Mouse (Mus musculus) bone marrow, adult 2 months (tissue): Measurements from ENCODE around the gene Cul4a. TPM values are rescaled to one million over a fixed set of nuclear protein-coding genes. Genes with fewer than 3 reads are reported as not detected.
A peak's percentile ranks its signal among the peaks of the same experiment; 100 is the strongest.

Source experiments
- H3K27ac ChIP-seq: fragments of 200-500 bp; 2 replicates; pipeline ENCODE4 v1.5.1; 2012; ENCODE audit warnings: low read depth, mild to moderate bottlenecking, control low read depth, inconsistent platforms, low read length; ENCODE audit not compliant: control insufficient read depth, poor library complexity, insufficient read depth
- H3K4me1 ChIP-seq: fragments of 200-500 bp; 2 replicates; pipeline ENCODE4 v1.6.1; 2011; ENCODE audit warnings: low read length; ENCODE audit not compliant: control insufficient read depth, insufficient read depth
- H3K4me3 ChIP-seq: fragments of 200-500 bp; replicated peaks from 2 replicates; pipeline ENCODE3; 2011; ENCODE audit warnings: mild to moderate bottlenecking, low read depth, low read length, control low read depth; ENCODE audit not compliant: control insufficient read depth
- CTCF ChIP-seq: fragments of 200-500 bp; IDR thresholded peaks from 2 replicates; pipeline ENCODE4 v1.5.1; 2011; ENCODE audit warnings: low read length, control low read depth; ENCODE audit not compliant: control insufficient read depth, insufficient read depth
- POLR2A ChIP-seq: fragments of 200-500 bp; IDR thresholded peaks from 2 replicates; pipeline ENCODE4 v1.6.1; 2011; ENCODE audit warnings: low read depth, mild to moderate bottlenecking, control low read depth, low read length, borderline replicate concordance; ENCODE audit not compliant: control insufficient read depth
- WGBS: fragments of 180-500 bp; shearing (Covaris S2); methylation state at CpG from one replicate; pipeline ENCODE4 v1.1.7; 2018; 5-methylcytosine and 5-hydroxymethylcytosine counted together
- polyA plus RNA-seq: library from polyadenylated mRNA; stranded (reverse); fragments of >200 nt; gene quantifications from 2 replicates; pipeline ENCODE4 v1.2.4, GENCODE M21; 2011; ENCODE audit warnings: low replicate concordance; ENCODE audit not compliant: missing spikeins, insufficient read depth, insufficient read length

Cul4a gene
- polyA plus RNA-seq, 1 experiment = 54.9 TPM

DNA sequence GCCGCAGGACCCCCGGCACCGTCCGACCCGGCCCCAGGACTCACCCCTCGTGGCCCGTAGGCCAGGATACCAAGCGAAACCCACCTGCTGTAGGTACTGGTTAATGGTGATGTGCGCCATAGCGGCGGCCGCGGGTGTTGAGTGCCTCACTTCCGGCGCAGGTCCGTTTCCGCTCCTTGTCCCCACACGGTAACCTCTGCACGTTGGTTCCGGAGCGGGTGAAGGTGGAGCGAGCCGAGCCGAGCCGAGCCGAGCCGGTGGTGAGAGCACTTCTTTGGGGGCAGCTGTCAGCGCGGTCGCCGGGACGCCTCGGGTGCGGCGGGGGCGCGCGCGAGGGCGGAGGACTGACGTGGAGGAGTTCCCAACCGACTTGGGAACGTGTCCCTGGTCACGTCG lies 732 bp upstream of the Cul4a start:
- no peak for TF ChIP-seq CTCF
- TF ChIP-seq POLR2A = peak; percentile 78; the same call in 1 of the 2 replicates
- Histone ChIP-seq H3K27ac (peak overlapping the region; percentile 95), H3K4me1 (no peaks in the 10 kb centered on the region; the same call in 1 of the 2 replicates), H3K4me3 (peak overlapping the region; percentile 97)
- under 1% methylated on average over 43 of the region's 45 CpGs for WGBS

DNA sequence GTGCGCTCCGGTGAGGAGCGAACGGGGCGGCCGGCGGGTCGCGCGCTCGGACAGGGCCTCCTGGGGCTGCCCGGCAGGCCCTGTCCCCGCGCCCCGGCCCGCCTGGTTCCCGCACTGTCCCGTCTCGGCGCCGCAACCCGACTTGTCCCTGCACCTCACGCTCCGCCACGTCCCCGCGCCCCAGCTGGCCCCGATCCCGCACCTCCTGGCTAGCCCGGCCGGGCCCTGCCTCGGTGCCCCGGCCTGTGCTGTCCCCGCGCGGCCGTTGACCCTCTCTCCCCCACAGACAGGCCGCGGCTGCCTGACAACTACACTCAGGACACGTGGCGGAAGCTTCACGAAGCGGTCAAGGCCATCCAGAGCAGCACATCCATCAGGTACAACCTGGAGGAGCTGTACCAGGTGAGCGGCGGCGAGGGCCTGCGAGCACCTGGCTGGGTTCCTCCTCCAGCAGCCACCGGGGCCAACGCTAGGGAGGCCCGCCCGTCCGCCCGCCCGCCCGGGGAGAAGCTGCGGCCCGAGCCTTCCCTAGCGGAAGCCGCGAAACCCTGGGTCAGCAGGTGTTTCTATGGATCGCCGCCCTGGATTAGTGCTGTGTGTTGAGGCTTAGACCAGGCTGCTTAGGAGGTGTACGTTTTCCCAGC lies 609 bp downstream of the Cul4a start:
- Histone ChIP-seq H3K4me1 (no peaks in the 10 kb centered on the region; the same call in 1 of the 2 replicates), H3K27ac (peak overlapping the region; percentile 91), H3K4me3 (peak overlapping the region; percentile 97)
- 2% methylated on average over 63 of the region's 63 CpGs for WGBS
- no peak for TF ChIP-seq CTCF
- peak; percentile 16; the same call in 1 of the 2 replicates for TF ChIP-seq POLR2A

DNA sequence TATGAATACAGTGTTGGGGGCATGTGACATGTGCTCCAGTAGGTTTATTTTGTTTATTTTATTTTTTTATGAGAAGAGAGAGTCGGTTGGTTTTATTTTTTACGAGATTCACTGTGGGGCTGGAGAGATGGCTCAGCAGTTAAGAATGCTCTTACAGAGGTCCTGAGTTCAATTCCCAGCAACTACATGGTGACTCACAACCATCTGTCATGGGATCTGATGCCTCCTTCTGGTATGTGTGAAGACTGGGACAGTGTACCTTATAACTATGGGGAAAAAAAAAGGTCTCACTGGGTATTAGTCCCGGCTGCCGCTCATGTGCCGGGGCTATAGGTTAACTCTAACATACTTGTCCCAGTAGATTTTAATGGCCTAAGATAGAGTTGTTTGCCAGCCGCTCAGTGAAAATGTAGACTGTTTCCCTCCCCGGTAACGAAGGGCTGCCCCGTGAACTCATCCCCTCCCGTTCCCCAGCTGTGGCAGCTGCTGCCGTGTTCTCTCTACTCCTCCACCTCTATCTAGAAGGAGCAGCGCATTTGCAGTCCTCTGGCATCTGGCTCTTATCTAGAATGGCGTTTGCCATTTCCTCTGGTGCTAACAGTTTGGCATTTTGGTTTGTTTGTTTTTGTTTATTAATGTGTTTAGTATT lies 2.7 kb downstream of the Cul4a start:
- H3K4me1 ChIP-seq = no peaks in the 10 kb centered on the region; the same call in 1 of the 2 replicates
- WGBS = 65% methylated on average over 13 of the region's 13 CpGs
- peak overlapping the region; percentile 85 for H3K27ac ChIP-seq
- peak overlapping the region; percentile 36 for H3K4me3 ChIP-seq
- TF ChIP-seq CTCF (no peak), POLR2A (peak; percentile 83)

GRCm38 (mm10) chr8:13108967-13109366 lies 3.5 kb downstream of the Cul4a start:
- Histone ChIP-seq H3K4me3 (peak overlapping the region; percentile 1), H3K4me1 (no peaks in the 10 kb centered on the region; the same call in 1 of the 2 replicates)

GRCm38 (mm10) chr8:13109416-13109960 lies 4.1 kb downstream of the Cul4a start:
- Histone ChIP-seq H3K4me3 (peak overlapping the region; percentile 15), H3K27ac (no peak overlapping the region)
- 50% methylated on average over 1 of the region's 1 CpGs for whole genome bisulfite sequencing

More at GRCm38 (mm10) chr8:13108967-13109366, 3.5 kb downstream of the Cul4a start:
- TF ChIP-seq POLR2A (no peak), CTCF (no peak)
- peak overlapping the region; percentile 85 for H3K27ac ChIP-seq
- 65% methylated on average over 8 of the region's 8 CpGs for WGBS

DNA sequence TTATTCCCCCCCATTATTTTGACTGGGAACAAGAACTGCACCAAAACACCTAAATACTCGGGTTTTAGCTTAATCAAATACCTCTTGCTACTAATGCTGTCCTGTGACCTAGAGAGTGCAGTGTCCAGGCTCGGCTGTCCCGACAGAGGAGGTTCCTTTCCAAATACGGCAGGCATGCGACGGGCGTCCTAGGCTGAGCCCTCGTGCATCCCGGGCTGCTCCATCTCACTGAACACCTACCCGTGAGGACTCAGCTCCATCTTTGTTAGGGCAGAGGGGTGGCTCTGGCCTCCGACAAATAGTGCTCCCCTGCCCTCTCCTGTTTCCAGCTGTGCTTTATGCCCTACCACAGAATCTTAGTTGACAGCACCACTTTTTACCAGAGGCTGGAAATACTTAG lies 6.5 kb downstream of the Cul4a start:
- H3K4me1 ChIP-seq = no peaks in the 10 kb centered on the region; the same call in 1 of the 2 replicates
- no peak for TF ChIP-seq POLR2A
- no peak for TF ChIP-seq CTCF
- WGBS = 90% methylated on average over 11 of the region's 11 CpGs
- H3K4me3 ChIP-seq = no peak overlapping the region
- no peak overlapping the region for H3K27ac ChIP-seq

More at GRCm38 (mm10) chr8:13109416-13109960, 4.1 kb downstream of the Cul4a start:
- H3K4me1 ChIP-seq = no peaks in the 10 kb centered on the region; the same call in 1 of the 2 replicates
- TF ChIP-seq POLR2A (no peak), CTCF (no peak)

DNA sequence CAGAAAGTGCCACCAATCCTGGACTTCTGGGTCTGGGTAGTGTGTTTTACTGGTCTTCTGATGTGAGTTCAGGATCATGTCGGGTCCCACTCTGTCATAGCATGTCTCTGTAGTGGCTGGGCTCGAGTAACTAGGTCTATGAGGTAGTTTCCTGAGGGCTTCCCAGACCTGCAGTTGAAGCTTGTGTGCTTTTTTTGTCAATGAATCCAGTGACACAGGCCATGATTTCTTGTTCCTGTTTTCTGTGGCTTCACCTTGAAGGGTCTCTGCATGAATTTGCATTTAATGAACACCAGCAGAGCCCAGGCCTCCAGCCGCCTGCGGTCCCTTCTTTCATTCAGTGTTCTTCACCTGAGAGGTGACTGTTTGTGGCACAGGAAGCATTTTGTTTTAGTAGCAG lies 7.8 kb downstream of the Cul4a start:
- H3K27ac ChIP-seq = no peak overlapping the region
- no peak overlapping the region for H3K4me3 ChIP-seq
- 46% methylated on average over 4 of the region's 4 CpGs for WGBS
- TF ChIP-seq CTCF (no peak), POLR2A (no peak)
- no peaks in the 10 kb centered on the region; the same call in 1 of the 2 replicates for H3K4me1 ChIP-seq

DNA sequence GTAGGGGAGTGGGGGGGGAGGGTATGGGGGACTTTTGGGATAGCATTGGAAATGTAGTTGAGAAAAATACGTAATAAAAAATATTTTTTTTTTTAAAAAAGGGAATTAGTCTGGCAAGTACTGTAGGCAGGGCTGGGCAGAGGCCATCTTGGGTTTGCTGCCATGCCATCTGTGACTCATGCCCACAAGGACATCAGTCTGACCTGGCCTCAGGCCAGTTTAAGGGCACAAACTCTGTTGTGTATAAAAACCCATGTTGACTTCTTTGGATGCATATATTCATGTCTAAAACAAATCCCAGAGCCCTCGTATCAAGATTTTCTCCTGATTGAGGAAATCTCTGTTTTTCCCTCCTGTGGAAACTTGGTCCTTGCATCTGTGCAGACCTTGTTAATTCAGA lies 11.7 kb downstream of the Cul4a start:
- 94% methylated on average over 2 of the region's 2 CpGs for WGBS
- no peak overlapping the region for H3K4me3 ChIP-seq
- TF ChIP-seq CTCF (no peak), POLR2A (no peak)
- no peaks in the 10 kb centered on the region; the same call in 1 of the 2 replicates for H3K4me1 ChIP-seq
- no peak overlapping the region for H3K27ac ChIP-seq
